ENCODE assay signal across 9 mouse cellular contexts in genomic region chr11:119522779-119523178, GRCm38 (mm10). TPM values are rescaled to one million over a fixed set of nuclear protein-coding genes. Genes with fewer than 3 reads are reported as not detected.
A peak's percentile ranks its signal among the peaks of the same experiment; 100 is the strongest.
DNase-seq lines count a peak whose midpoint lies in the region; ATAC-seq and TF ChIP-seq lines count a peak whose summit lies in the region.
"Had no signal": no experiment of that assay in that cellular context is flagged by ENCODE, and none has a peak within 500 bp of the region (broad histone marks: within the 10 kb centered on the region; RNA-seq: fewer than 3 reads in every experiment).

No protein-coding gene starts in this region.

- TF ChIP-seq POLR2A in brain, embryonic 14.5 days (IDR thresholded peaks at IDR 0.05; ENCODE audit: borderline replicate concordance, extremely low read depth, insufficient read depth, insufficient read length, poor library complexity, severe bottlenecking): no peak

- intact Hi-C loops in heart, postnatal 25 days (cut with DNase I): no loop called here
- intact Hi-C loops in heart, postnatal 10 days (cut with DNase I): no loop called here

- ATAC-seq in megakaryocyte progenitor cell, adult 5-6 weeks (replicated peaks; ENCODE audit: poor library complexity): no peak
- ATAC-seq: activated CD4-positive, CD25-positive, alpha-beta regulatory T cell, adult 4 months had no signal

- TF ChIP-seq CTCF in brain, embryonic 14.5 days (IDR thresholded peaks at IDR 0.05; ENCODE audit: borderline replicate concordance, extremely low read depth, insufficient read depth, insufficient read length): no peak

- DNase-seq in heart, adult 8-10 months (ENCODE audit: low spot score): peak; percentile 31
- no peak for DNase-seq in heart, postnatal 25 days (ENCODE audit: low spot score)
- peak; percentile 61 for DNase-seq in MN1 (ENCODE audit: low spot score)
- DNase-seq in brain, embryonic 14.5 days (ENCODE audit: low read depth): peak; percentile 51
- DNase-seq in heart, postnatal 10 days: peak; percentile 45 to 49
- DNase-seq in urinary bladder, adult 18-20 months (ENCODE audit: low spot score in 2 of 2): no peak
- DNase-seq in neural tube, embryonic 10.5 days (ENCODE audit: extremely low spot score, low spot score): no peak

RNA-seq across cellular contexts. Expression of gene Nptx1, which starts 24.8 kb away (rescaled TPM):
- under 1 TPM; 0.09 to 0.24 (median 0.16) TPM for total RNA-seq in heart, adult 8-10 months (2022)
- under 1 TPM; 0.26 to 0.34 TPM for total RNA-seq in heart, postnatal 25 days (2021)
- 9.2 and 14.7 TPM in 2 replicates for polyA plus RNA-seq in brain, embryonic 14.5 days (2012; rRNA removed)
- under 1 TPM; 0.55 to 0.64 TPM for total RNA-seq in heart, postnatal 10 days (2021)
- total RNA-seq in megakaryocyte progenitor cell, adult 5-6 weeks (2015): not detected in 2 replicates
- not detected in 2 replicates for total RNA-seq in megakaryocyte progenitor cell, adult 5-6 weeks (2017)
- polyA plus RNA-seq: activated CD4-positive, CD25-positive, alpha-beta regulatory T cell, adult 4 months had no signal

RNA-seq across cellular contexts. Expression of gene Endov, which starts 31.6 kb away (rescaled TPM):
- 10 to 100 TPM in 1 of 4 experiments, 1 to 10 TPM in 3; 7.2 to 13.2 (median 7.9) TPM for total RNA-seq in heart, adult 8-10 months (2022)
- total RNA-seq in heart, postnatal 25 days (2021): 10 to 100 TPM in 1 of 2 experiments, 1 to 10 TPM in 1; 7.1 to 10.3 TPM
- 33.8 and 34.1 TPM in 2 replicates for polyA plus RNA-seq in brain, embryonic 14.5 days (2012; rRNA removed)
- 10 to 100 TPM; 13.8 to 18.6 TPM for total RNA-seq in heart, postnatal 10 days (2021)
- 3.1 and 6.4 TPM in 2 replicates for total RNA-seq in megakaryocyte progenitor cell, adult 5-6 weeks (2015)
- 6.7 and 8.7 TPM in 2 replicates for total RNA-seq in megakaryocyte progenitor cell, adult 5-6 weeks (2017)

Comparison
In these comparisons a context has a peak if more than half of its experiments do, and no peak if none do; other contexts are left out.
1. DNase-seq: peak in heart, adult 8-10 months (single experiment), MN1 (single experiment), brain, embryonic 14.5 days (single experiment) and heart, postnatal 10 days (2 of 2); none in heart, postnatal 25 days (single experiment), urinary bladder, adult 18-20 months (0 of 2) and neural tube, embryonic 10.5 days (single experiment).